Mouse (Mus musculus) kidney, postnatal 0 days (tissue): Measurements from ENCODE around the gene Cpe. TPM values are rescaled to one million over a fixed set of nuclear protein-coding genes. Genes with fewer than 3 reads are reported as not detected.

Source experiments
- ATAC-seq: fragments of 200-750 bp; cut with Nextera tagmentation; replicated peaks from 2 replicates; pipeline ENCODE4 v1.8.0; 2017; ENCODE audit warnings: low read depth, moderate number of reproducible peaks, moderate TSS enrichment, moderate library complexity; ENCODE audit not compliant: low FRiP score
- DNase-seq: peaks from one replicate; pipeline ENCODE4 v3.0.0-alpha.2; 2016; ENCODE audit warnings: low spot score
- H3K27ac ChIP-seq: fragments of 300-500 bp; sonication (generic); 2 replicates; pipeline ENCODE4 v1.5.1; 2014; ENCODE audit warnings: mild to moderate bottlenecking
- H3K27me3 ChIP-seq: fragments of 300-500 bp; sonication (generic); 2 replicates; pipeline ENCODE4 v1.6.1; 2014; ENCODE audit warnings: low read length, mixed read lengths; ENCODE audit not compliant: insufficient read depth
- H3K36me3 ChIP-seq: fragments of 300-500 bp; sonication (generic); 2 replicates; pipeline ENCODE4 v1.6.1; 2014; ENCODE audit warnings: low read length, mixed read lengths; ENCODE audit not compliant: insufficient read depth
- H3K4me1 ChIP-seq: fragments of 300-500 bp; sonication (generic); replicated peaks from 2 replicates; pipeline ENCODE4 v1.6.1; 2014; ENCODE audit warnings: antibody characterized with exemption, low read length, mixed read lengths; ENCODE audit not compliant: insufficient read depth
- H3K4me2 ChIP-seq: fragments of 300-500 bp; sonication (generic); 2 replicates; pipeline ENCODE4 v1.6.1; 2014; ENCODE audit warnings: mild to moderate bottlenecking, low read length, moderate library complexity, mixed read lengths
- H3K4me3 ChIP-seq: fragments of 300-500 bp; sonication (generic); replicated peaks from 2 replicates; pipeline ENCODE4 v1.5.1; 2014; ENCODE audit warnings: low read depth, low read length
- H3K9ac ChIP-seq: fragments of 300-500 bp; sonication (generic); 2 replicates; pipeline ENCODE4 v1.6.1; 2014; ENCODE audit warnings: low read depth, low read length
- H3K9me3 ChIP-seq: fragments of 300-500 bp; sonication (generic); replicated peaks from 2 replicates; pipeline ENCODE4 v1.6.1; 2016; ENCODE audit warnings: low read length, inconsistent platforms, mixed read lengths
- CTCF ChIP-seq: IDR thresholded peaks from 2 replicates; pipeline ENCODE4 v1.5.1; 2016; ENCODE audit warnings: antibody characterized with exemption, low read depth, mild to moderate bottlenecking, moderate library complexity
- WGBS: fragments of 180-500 bp; shearing (Covaris S2); extraction: QIAGEN DNeasy Blood & Tissue Kit; methylation state at CpG from one replicate; pipeline ENCODE4 v1.1.7; 2014; 5-methylcytosine and 5-hydroxymethylcytosine counted together
- polyA plus RNA-seq: library from polyadenylated mRNA; unstranded; fragments of >200 nt; fragmentation: Nextera tagmentation; extraction: Ambion mirVana; gene quantifications from 2 replicates; pipeline ENCODE4 v1.2.1, GENCODE M21; 2015

Cpe gene
- polyA plus RNA-seq, 1 experiment from 2014 or later = 115 TPM

DNA sequence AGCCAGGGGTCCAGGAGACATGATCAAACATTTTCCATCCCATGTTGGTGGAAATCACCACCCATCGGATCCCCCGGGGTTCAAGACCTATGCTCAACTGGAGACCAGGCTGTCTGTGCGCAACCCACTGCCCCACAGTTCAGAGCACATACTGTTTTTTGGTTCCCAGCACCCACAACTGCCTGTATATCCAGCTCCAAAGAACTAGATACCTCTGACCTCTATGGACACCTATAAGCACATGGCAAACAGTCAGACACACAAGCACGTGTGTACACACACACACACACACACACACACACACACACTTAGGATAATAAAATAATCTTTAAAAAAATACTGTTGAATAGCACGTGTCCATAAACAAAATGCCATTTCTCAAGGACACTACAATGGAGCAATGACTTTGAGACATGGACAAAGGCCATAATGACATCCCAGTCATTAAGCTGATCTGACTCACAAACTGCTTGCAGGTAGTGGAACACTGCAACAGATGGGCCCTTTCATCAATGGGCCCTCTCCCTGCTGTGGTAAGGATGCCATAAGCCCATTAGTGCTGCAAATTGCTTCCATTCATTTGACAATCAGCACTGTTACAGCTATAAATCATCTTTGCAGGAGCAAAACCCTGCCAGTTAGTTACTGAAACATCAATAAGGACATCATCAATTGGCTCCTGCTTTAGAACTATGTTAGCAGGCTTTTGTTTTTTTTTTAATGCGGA lies 63.7 kb downstream of the Cpe start:
- TF ChIP-seq CTCF = no peak
- Histone ChIP-seq H3K4me2 (no peak overlapping the region), H3K4me3 (no peak overlapping the region), H3K36me3 (no peaks in the 10 kb centered on the region), H3K9ac (no peak overlapping the region), H3K27ac (no peak overlapping the region), H3K9me3 (no peaks in the 10 kb centered on the region), H3K27me3 (no peaks in the 10 kb centered on the region), H3K4me1 (no peaks in the 10 kb centered on the region)
- no peak for ATAC-seq
- 92% methylated on average over 6 of the region's 6 CpGs for WGBS
- DNase-seq = no peak

DNA sequence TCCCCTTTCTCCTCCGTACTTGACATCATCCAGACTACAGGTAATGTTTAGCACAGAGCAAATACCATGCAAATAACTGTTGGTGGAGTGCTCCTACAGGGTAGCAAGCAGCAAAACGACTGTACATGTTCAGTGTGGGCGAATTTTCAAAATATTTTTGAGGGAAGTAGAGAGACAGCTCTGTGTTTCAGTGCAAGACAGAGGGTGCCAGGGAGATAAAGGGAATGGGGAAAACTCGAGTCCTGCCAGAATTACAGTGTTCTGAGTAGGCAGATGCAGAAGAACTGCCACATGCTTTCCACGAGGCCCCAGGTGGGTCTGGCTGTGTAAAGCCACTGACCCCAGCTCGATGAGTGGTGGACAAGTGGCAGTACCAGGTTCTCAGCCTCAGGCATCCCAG lies 64.8 kb downstream of the Cpe start:
- Histone ChIP-seq H3K4me1 (no peaks in the 10 kb centered on the region), H3K27me3 (no peaks in the 10 kb centered on the region), H3K4me3 (no peak overlapping the region), H3K27ac (no peak overlapping the region), H3K4me2 (no peak overlapping the region), H3K36me3 (no peaks in the 10 kb centered on the region), H3K9me3 (no peaks in the 10 kb centered on the region), H3K9ac (no peak overlapping the region)
- TF ChIP-seq CTCF = no peak
- WGBS = 90% methylated on average over 6 of the region's 6 CpGs
- no peak for DNase-seq
- no peak for ATAC-seq

DNA sequence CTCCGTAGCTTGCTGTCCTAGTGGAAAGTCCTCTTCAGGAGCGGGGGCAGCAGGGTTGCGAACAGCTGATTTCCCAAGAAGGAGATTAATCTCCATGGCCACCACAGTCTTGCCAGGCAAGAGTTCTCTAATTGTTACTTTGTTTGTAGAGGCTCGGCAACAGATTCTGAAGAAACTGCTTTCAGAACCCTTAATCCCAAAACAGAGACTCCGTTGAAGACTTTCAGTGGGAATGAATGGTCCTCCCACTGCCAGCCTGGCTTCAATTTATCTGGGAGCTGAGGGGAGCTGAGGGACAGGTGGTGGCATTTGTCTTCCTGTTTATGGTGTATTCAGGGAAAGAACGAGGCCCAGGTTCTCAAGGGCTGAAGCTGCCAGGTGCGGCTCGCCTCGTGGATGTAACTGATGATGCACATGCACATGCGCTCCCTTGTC lies 68.2 kb downstream of the Cpe start:
- no peaks in the 10 kb centered on the region for H3K9me3 ChIP-seq
- no peak overlapping the region for H3K4me3 ChIP-seq
- WGBS = 81% methylated on average over 10 of the region's 10 CpGs
- ATAC-seq = no peak
- no peaks in the 10 kb centered on the region for H3K27me3 ChIP-seq
- no peak overlapping the region for H3K9ac ChIP-seq
- no peak overlapping the region for H3K4me2 ChIP-seq
- no peaks in the 10 kb centered on the region for H3K36me3 ChIP-seq
- TF ChIP-seq CTCF = no peak
- H3K4me1 ChIP-seq = no peaks in the 10 kb centered on the region
- H3K27ac ChIP-seq = no peak overlapping the region
- DNase-seq = no peak

DNA sequence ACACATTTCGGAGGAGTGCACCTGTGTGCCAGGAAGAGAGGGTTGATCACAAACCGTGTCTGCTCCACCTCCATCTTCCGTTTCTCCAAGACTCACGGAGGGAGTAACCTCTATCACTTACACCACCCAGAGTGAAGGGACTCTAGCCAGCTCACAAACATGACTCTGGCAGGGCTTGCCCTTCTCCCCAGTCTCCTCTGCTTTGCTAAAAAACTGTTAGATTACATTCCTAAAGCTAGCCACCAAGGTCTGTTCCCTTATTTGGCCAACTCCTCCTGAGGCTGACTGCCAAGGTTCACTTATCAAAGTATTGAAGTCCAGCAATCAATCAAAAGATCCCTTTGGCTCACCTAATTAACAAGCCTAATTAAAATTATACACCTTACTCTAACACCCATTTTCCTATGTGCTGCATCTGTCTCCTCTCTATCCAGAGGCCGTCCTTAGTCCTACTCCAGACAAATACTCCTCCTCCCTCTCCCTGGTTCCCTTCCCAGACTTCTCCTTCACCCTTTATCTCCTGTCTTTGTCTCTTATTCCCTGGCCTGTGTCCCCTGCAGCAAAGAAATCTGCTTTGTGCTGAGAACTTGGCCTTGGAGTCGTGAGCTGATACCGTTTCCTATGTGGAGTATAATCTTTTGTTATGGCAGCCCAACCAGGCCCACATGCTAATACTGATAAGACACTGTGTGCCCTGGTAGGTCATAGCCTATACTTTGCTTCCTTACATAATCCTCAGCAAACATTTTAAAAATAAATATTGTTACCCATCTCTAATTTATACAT lies 72.3 kb downstream of the Cpe start:
- H3K4me1 ChIP-seq = no peaks in the 10 kb centered on the region
- no peaks in the 10 kb centered on the region for H3K27me3 ChIP-seq
- no peak overlapping the region for H3K4me3 ChIP-seq
- no peak for DNase-seq
- no peak for TF ChIP-seq CTCF
- ATAC-seq = no peak
- no peak overlapping the region for H3K4me2 ChIP-seq
- no peaks in the 10 kb centered on the region for H3K9me3 ChIP-seq
- 42% methylated on average over 7 of the region's 7 CpGs for WGBS
- no peak overlapping the region for H3K27ac ChIP-seq
- H3K9ac ChIP-seq = no peak overlapping the region
- no peaks in the 10 kb centered on the region for H3K36me3 ChIP-seq

DNA sequence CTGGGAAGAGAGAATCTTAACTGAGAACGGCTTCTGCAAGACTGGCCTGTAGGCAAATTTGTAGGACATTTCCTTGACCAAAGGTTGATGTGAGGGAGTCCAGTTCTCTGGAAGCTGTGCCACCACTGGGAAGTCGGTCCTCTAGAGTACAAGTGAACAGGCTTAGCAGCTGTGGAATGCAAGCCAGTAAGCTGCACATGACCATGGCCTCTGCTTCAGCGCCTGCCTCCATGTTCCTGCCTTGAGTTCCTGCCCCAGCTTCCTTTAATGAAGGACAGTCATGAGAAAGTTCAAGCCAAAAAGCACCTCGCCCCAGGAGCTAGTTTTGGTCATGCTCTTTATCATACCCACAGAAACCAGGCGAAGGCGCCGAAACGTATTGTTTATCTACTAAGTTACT lies 73.2 kb downstream of the Cpe start:
- no peak overlapping the region for H3K4me2 ChIP-seq
- TF ChIP-seq CTCF = no peak
- H3K4me1 ChIP-seq = no peaks in the 10 kb centered on the region
- H3K4me3 ChIP-seq = no peak overlapping the region
- H3K27ac ChIP-seq = no peak overlapping the region
- ATAC-seq (no peak), DNase-seq (no peak)
- no peak overlapping the region for H3K9ac ChIP-seq
- H3K27me3 ChIP-seq = no peaks in the 10 kb centered on the region
- WGBS = 91% methylated on average over 8 of the region's 8 CpGs
- no peaks in the 10 kb centered on the region for H3K36me3 ChIP-seq
- no peaks in the 10 kb centered on the region for H3K9me3 ChIP-seq

DNA sequence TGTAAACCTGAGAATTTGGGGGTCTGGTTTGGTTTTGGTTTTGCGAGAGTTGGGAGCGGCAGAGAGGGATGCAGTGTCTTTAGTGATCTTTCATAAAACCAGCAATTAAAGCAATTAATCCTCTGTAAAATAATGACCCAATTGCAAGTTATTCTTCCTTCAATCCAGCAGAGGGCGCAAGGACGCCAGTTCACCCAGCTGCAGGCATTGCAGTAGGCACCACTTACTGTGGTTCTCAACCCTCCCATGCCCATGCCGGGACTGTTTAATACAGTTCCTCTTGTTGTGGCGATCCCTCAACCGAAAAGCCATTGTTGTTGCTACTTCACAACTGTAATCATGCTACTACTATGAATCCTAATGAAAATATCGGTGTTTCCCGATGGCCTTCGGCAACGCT lies 74.2 kb downstream of the Cpe start:
- Histone ChIP-seq H3K27me3 (no peaks in the 10 kb centered on the region), H3K4me1 (no peaks in the 10 kb centered on the region), H3K9ac (no peak overlapping the region), H3K36me3 (no peaks in the 10 kb centered on the region), H3K4me3 (no peak overlapping the region), H3K4me2 (no peak overlapping the region), H3K9me3 (no peaks in the 10 kb centered on the region), H3K27ac (no peak overlapping the region)
- WGBS = 58% methylated on average over 11 of the region's 11 CpGs
- ATAC-seq (peak; percentile 58; the same call in 1 of the 2 replicates), DNase-seq (peak; percentile 67)
- TF ChIP-seq CTCF = peak; percentile 84
